Mouse (Mus musculus): ENCODE measurements around the gene Pate4. TPM values are rescaled to one million over a fixed set of nuclear protein-coding genes. Genes with fewer than 3 reads are reported as not detected.

Gene Pate4
- polyA plus RNA-seq (2014; fragmentation: Illumina TruSeq; extraction: RNeasy Lipid Tissue Mini Kit (QIAGEN cat#74804)) = not detected

GRCm38 (mm10) chr9:35611841-35612240 lies at the start of gene Pate4:
Pate4 (minus strand) TSS chr9:35611941.

GRCm38 (mm10) chr9:35648102-35648501 lies 36.4 kb upstream of the Pate4 start, which contains the start of gene Pate3:
Pate3 (minus strand) TSS chr9:35648202.

GRCm38 (mm10) chr9:35569571-35570534 lies 41.9 kb downstream of the Pate4 start, which contains the start of the genes Pate2 and Hyls1:
Pate2 (plus strand) TSS chr9:35570284.
Hyls1 (minus strand) TSS chr9:35570398.

GRCm38 (mm10) chr9:35558257-35559008 lies 53.3 kb downstream of the Pate4 start, which contains the start of the genes Ddx25 and Pus3:
Ddx25 (minus strand) TSS chr9:35558528.
Pus3 (plus strand) TSS chr9:35558595.

Other genes with a start within 250 kb of the Pate4 start
- gene Cdon, start 190.8 kb downstream of the Pate4 start, polyA plus RNA-seq (2014; fragmentation: Illumina TruSeq; extraction: RNeasy Lipid Tissue Mini Kit (QIAGEN cat#74804)) = 40.4 TPM
- not detected for gene Gm1113, start 93.7 kb downstream of the Pate4 start, polyA plus RNA-seq (2014; fragmentation: Illumina TruSeq; extraction: RNeasy Lipid Tissue Mini Kit (QIAGEN cat#74804))
- gene Ddx25, start 53.4 kb downstream of the Pate4 start, polyA plus RNA-seq (2014; fragmentation: Illumina TruSeq; extraction: RNeasy Lipid Tissue Mini Kit (QIAGEN cat#74804)) = 0.37 TPM
- gene Pus3, start 53.3 kb downstream of the Pate4 start, polyA plus RNA-seq (2014; fragmentation: Illumina TruSeq; extraction: RNeasy Lipid Tissue Mini Kit (QIAGEN cat#74804)) = 45.2 TPM
- 0.83 TPM for gene Pate2, start 41.7 kb downstream of the Pate4 start, polyA plus RNA-seq (2014; fragmentation: Illumina TruSeq; extraction: RNeasy Lipid Tissue Mini Kit (QIAGEN cat#74804))
- gene Hyls1, start 41.5 kb downstream of the Pate4 start, polyA plus RNA-seq (2014; fragmentation: Illumina TruSeq; extraction: RNeasy Lipid Tissue Mini Kit (QIAGEN cat#74804)) = 20.0 TPM
- gene Pate3, start 36.3 kb upstream of the Pate4 start, polyA plus RNA-seq (2014; fragmentation: Illumina TruSeq; extraction: RNeasy Lipid Tissue Mini Kit (QIAGEN cat#74804)) = not detected
- gene Pate1, start 75.4 kb upstream of the Pate4 start, polyA plus RNA-seq (2014; fragmentation: Illumina TruSeq; extraction: RNeasy Lipid Tissue Mini Kit (QIAGEN cat#74804)) = not detected
- not detected for gene Gm17677, start 129.1 kb upstream of the Pate4 start, polyA plus RNA-seq (2014; fragmentation: Illumina TruSeq; extraction: RNeasy Lipid Tissue Mini Kit (QIAGEN cat#74804))
- gene Gm17727, start 166.2 kb upstream of the Pate4 start, polyA plus RNA-seq (2014; fragmentation: Illumina TruSeq; extraction: RNeasy Lipid Tissue Mini Kit (QIAGEN cat#74804)) = not detected
- gene Gm27235, start 178.2 kb upstream of the Pate4 start, polyA plus RNA-seq (2014; fragmentation: Illumina TruSeq; extraction: RNeasy Lipid Tissue Mini Kit (QIAGEN cat#74804)) = not detected
- 0.60 TPM for gene D730048I06Rik, start 178.2 kb upstream of the Pate4 start, polyA plus RNA-seq (2014; fragmentation: Illumina TruSeq; extraction: RNeasy Lipid Tissue Mini Kit (QIAGEN cat#74804))
- gene 9230110F15Rik, start 232.2 kb upstream of the Pate4 start, polyA plus RNA-seq (2014; fragmentation: Illumina TruSeq; extraction: RNeasy Lipid Tissue Mini Kit (QIAGEN cat#74804)) = not detected

Measured in ovary, adult 10 weeks (tissue).